Mouse (Mus musculus) forebrain, embryonic 15.5 days (tissue): Measurements from ENCODE around the gene Arpp19. TPM values are rescaled to one million over a fixed set of nuclear protein-coding genes. Genes with fewer than 3 reads are reported as not detected.

ENCODE experiments used
- ATAC-seq: fragments of 200-750 bp; cut with Nextera tagmentation; replicated peaks from 2 replicates; pipeline ENCODE4 v1.8.0; 2017; ENCODE audit warnings: mild to moderate bottlenecking, moderate TSS enrichment, moderate library complexity
- H3K27ac ChIP-seq: fragments of 300-500 bp; sonication (generic); replicated peaks from 2 replicates; pipeline ENCODE4 v1.5.1; 2015; ENCODE audit warnings: mild to moderate bottlenecking, inconsistent platforms
- H3K27me3 ChIP-seq: fragments of 300-500 bp; sonication (generic); 2 replicates; pipeline ENCODE4 v1.6.1; 2015; ENCODE audit warnings: inconsistent platforms
- H3K36me3 ChIP-seq: fragments of 300-500 bp; sonication (generic); 2 replicates; pipeline ENCODE4 v1.6.1; 2015; ENCODE audit warnings: mild to moderate bottlenecking, inconsistent platforms
- H3K4me1 ChIP-seq: fragments of 300-500 bp; sonication (generic); 2 replicates; pipeline ENCODE4 v1.6.1; 2015; ENCODE audit warnings: inconsistent platforms
- H3K4me2 ChIP-seq: fragments of 300-500 bp; sonication (generic); replicated peaks from 2 replicates; pipeline ENCODE4 v1.6.1; 2015; ENCODE audit warnings: mild to moderate bottlenecking, inconsistent platforms
- H3K4me3 ChIP-seq: fragments of 300-500 bp; sonication (generic); 2 replicates; pipeline ENCODE4 v1.5.1; 2015; ENCODE audit warnings: mild to moderate bottlenecking, inconsistent platforms
- H3K9ac ChIP-seq: fragments of 300-500 bp; sonication (generic); replicated peaks from 2 replicates; pipeline ENCODE4 v1.6.1; 2015; ENCODE audit warnings: mild to moderate bottlenecking, inconsistent platforms
- H3K9me3 ChIP-seq: fragments of 300-500 bp; sonication (generic); 2 replicates; pipeline ENCODE4 v1.6.1; 2016; ENCODE audit warnings: inconsistent platforms
- WGBS: fragments of 180-500 bp; shearing (Covaris S2); methylation state at CpG from one replicate; pipeline ENCODE4 v1.1.7; 2015; ENCODE audit warnings: mixed read lengths; 5-methylcytosine and 5-hydroxymethylcytosine counted together
- polyA plus RNA-seq: library from polyadenylated mRNA; unstranded; fragments of >200 nt; fragmentation: Nextera tagmentation; extraction: Ambion mirVana; gene quantifications from 2 replicates; pipeline ENCODE4 v1.2.1, GENCODE M21; 2015

Gene Arpp19
- polyA plus RNA-seq, 1 experiment from 2014 or later, result 230 TPM

GRCm38 (mm10) chr9:75019592-75019991, 17.8 kb upstream of the Arpp19 start:
- H3K4me3 ChIP-seq, result no peak overlapping the region
- no peak overlapping the region for H3K4me2 ChIP-seq
- H3K4me1 ChIP-seq, result no peaks in the 10 kb centered on the region
- H3K9me3 ChIP-seq, result no peaks in the 10 kb centered on the region
- no peak for ATAC-seq
- WGBS, result 92% methylated on average over 3 of the region's 3 CpGs
- H3K9ac ChIP-seq, result no peak overlapping the region
- H3K36me3 ChIP-seq, result peaks cover 68% of the 10 kb centered on the region
- H3K27ac ChIP-seq, result no peak overlapping the region
- H3K27me3 ChIP-seq, result no peaks in the 10 kb centered on the region

GRCm38 (mm10) chr9:75020561-75020960, 16.9 kb upstream of the Arpp19 start:
- H3K4me2 ChIP-seq, result no peak overlapping the region
- no peak overlapping the region for H3K9ac ChIP-seq
- no peaks in the 10 kb centered on the region for H3K27me3 ChIP-seq
- 88% methylated on average over 4 of the region's 4 CpGs for WGBS
- no peak overlapping the region for H3K4me3 ChIP-seq
- H3K36me3 ChIP-seq, result peaks cover 61% of the 10 kb centered on the region
- H3K27ac ChIP-seq, result no peak overlapping the region
- no peaks in the 10 kb centered on the region for H3K4me1 ChIP-seq
- ATAC-seq, result no peak
- no peaks in the 10 kb centered on the region for H3K9me3 ChIP-seq

- no peak overlapping the region for H3K4me2 ChIP-seq
- H3K27me3 ChIP-seq, result no peaks in the 10 kb centered on the region
- ATAC-seq, result no peak
- no peak overlapping the region for H3K9ac ChIP-seq
- WGBS, result 92% methylated on average over 7 of the region's 7 CpGs
- no peaks in the 10 kb centered on the region for H3K9me3 ChIP-seq
- H3K27ac ChIP-seq, result no peak overlapping the region
- no peak overlapping the region for H3K4me3 ChIP-seq
- H3K4me1 ChIP-seq, result no peaks in the 10 kb centered on the region
- peaks cover 58% of the 10 kb centered on the region for H3K36me3 ChIP-seq
Measured at GRCm38 (mm10) chr9:75022546-75022945, 14.9 kb upstream of the Arpp19 start.

GRCm38 (mm10) chr9:75023150-75023894, 14.1 kb upstream of the Arpp19 start:
- Histone ChIP-seq H3K36me3 (peaks cover 58% of the 10 kb centered on the region), H3K27ac (no peak overlapping the region), H3K4me2 (no peak overlapping the region), H3K9me3 (no peaks in the 10 kb centered on the region), H3K4me1 (no peaks in the 10 kb centered on the region), H3K9ac (no peak overlapping the region), H3K27me3 (no peaks in the 10 kb centered on the region), H3K4me3 (no peak overlapping the region)
- no peak for ATAC-seq
- WGBS, result 84% methylated on average over 5 of the region's 5 CpGs

- no peak overlapping the region for H3K27ac ChIP-seq
- no peaks in the 10 kb centered on the region for H3K27me3 ChIP-seq
- no peaks in the 10 kb centered on the region for H3K4me1 ChIP-seq
- H3K4me3 ChIP-seq, result no peak overlapping the region
- no peaks in the 10 kb centered on the region for H3K9me3 ChIP-seq
- no peak for ATAC-seq
- peaks cover 54% of the 10 kb centered on the region for H3K36me3 ChIP-seq
- no peak overlapping the region for H3K4me2 ChIP-seq
- H3K9ac ChIP-seq, result no peak overlapping the region
- WGBS, result 78% methylated on average over 7 of the region's 7 CpGs
Measured at GRCm38 (mm10) chr9:75024089-75024488, 13.3 kb upstream of the Arpp19 start.

GRCm38 (mm10) chr9:75025689-75026088, 11.7 kb upstream of the Arpp19 start:
- Histone ChIP-seq H3K27me3 (no peaks in the 10 kb centered on the region), H3K36me3 (peaks cover 39% of the 10 kb centered on the region)
- ATAC-seq, result no peak

DNA sequence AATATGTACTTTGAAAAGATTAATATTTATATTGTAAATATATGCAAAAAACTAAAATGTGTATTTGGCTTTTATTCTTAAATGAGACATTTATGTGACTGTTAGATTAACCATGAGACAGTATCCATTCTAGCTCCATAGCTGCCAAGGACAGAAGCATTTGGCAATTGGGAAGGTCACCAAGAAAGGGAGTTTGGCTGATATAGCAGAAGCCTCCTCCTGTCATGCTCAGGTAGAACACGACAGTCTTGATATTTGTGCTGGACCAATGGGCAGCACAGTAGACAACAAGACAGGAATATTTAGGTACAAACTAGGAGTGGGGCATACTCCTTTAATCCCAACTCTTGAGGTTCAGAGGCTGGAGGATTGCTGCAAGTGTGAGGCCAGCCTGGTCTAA, 5.0 kb upstream of the Arpp19 start:
- ATAC-seq, result no peak

More at GRCm38 (mm10) chr9:75025689-75026088, 11.7 kb upstream of the Arpp19 start:
- Histone ChIP-seq H3K27ac (no peak overlapping the region), H3K4me3 (no peak overlapping the region), H3K9ac (no peak overlapping the region), H3K4me1 (no peaks in the 10 kb centered on the region), H3K9me3 (no peaks in the 10 kb centered on the region), H3K4me2 (no peak overlapping the region)
- WGBS, result 63% methylated on average over 6 of the region's 6 CpGs

DNA sequence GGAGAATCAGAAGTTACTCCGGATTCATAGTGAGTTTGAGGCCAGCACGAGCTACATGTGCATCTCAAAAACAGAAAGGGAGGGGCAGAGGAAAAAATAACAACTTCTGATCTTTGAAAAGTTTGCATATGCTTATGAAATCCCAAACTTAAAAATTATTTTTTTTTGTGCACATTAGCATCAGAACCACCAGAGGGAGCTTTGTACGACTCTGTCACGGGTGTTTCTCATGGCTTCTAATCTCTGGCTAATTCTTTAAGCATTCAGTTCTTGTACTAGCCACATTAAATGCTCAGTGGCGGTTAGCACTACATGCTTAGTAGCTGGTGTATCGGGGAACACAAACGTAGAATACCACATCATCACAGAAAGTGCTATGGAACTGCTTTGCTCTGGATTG, 4.3 kb upstream of the Arpp19 start:
- WGBS, result 44% methylated on average over 7 of the region's 7 CpGs
- H3K9ac ChIP-seq, result no peak overlapping the region
- no peak overlapping the region for H3K27ac ChIP-seq
- no peaks in the 10 kb centered on the region for H3K27me3 ChIP-seq
- H3K4me1 ChIP-seq, result peaks cover 2% of the 10 kb centered on the region; the same call in 1 of the 2 replicates
- ATAC-seq, result no peak
- peaks cover 10% of the 10 kb centered on the region; the same call in 1 of the 2 replicates for H3K36me3 ChIP-seq
- H3K4me3 ChIP-seq, result no peak overlapping the region
- no peak overlapping the region for H3K4me2 ChIP-seq
- H3K9me3 ChIP-seq, result no peaks in the 10 kb centered on the region

More for the DNA sequence above, 5.0 kb upstream of the Arpp19 start:
- Histone ChIP-seq H3K9me3 (no peaks in the 10 kb centered on the region), H3K4me2 (no peak overlapping the region), H3K27ac (no peak overlapping the region), H3K4me1 (peaks cover 2% of the 10 kb centered on the region; the same call in 1 of the 2 replicates), H3K9ac (no peak overlapping the region), H3K27me3 (no peaks in the 10 kb centered on the region), H3K4me3 (no peak overlapping the region), H3K36me3 (peaks cover 15% of the 10 kb centered on the region)
- WGBS, result 89% methylated on average over 1 of the region's 1 CpGs

DNA sequence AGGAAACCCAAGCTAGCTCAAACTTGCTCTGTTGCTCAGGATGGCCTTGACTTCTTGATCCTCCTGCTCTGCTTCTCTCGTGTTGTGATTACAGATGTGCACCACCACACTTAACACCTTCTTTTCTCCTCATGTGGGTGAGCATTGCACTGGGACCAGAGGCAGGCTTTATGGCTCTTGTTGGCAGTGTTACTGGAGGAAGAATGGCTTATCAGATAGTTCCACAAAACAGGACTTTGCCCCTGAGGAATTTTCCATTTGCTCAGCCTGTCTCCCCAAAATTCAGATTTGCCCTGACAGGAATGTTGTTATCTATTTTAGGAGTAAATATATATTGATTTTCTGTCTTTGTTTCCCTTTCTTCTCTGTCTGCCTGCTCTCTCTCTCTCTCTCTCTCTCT, 2.7 kb upstream of the Arpp19 start:
- 53% methylated on average over 1 of the region's 1 CpGs for WGBS
- H3K4me1 ChIP-seq, result peaks cover 15% of the 10 kb centered on the region
- no peak overlapping the region for H3K27ac ChIP-seq
- H3K27me3 ChIP-seq, result no peaks in the 10 kb centered on the region
- H3K9ac ChIP-seq, result no peak overlapping the region
- H3K9me3 ChIP-seq, result no peaks in the 10 kb centered on the region
- no peak for ATAC-seq
- H3K36me3 ChIP-seq, result peaks cover 6% of the 10 kb centered on the region; the same call in 1 of the 2 replicates
- no peak overlapping the region for H3K4me2 ChIP-seq
- H3K4me3 ChIP-seq, result no peak overlapping the region

GRCm38 (mm10) chr9:75035944-75036343, 1.5 kb upstream of the Arpp19 start:
- H3K9ac ChIP-seq, result no peak overlapping the region
- no peak overlapping the region for H3K4me2 ChIP-seq
- no peak overlapping the region for H3K4me3 ChIP-seq
- 78% methylated on average over 4 of the region's 4 CpGs for WGBS
- H3K36me3 ChIP-seq, result peaks cover 6% of the 10 kb centered on the region; the same call in 1 of the 2 replicates
- no peak for ATAC-seq
- no peaks in the 10 kb centered on the region for H3K27me3 ChIP-seq
- H3K27ac ChIP-seq, result no peak overlapping the region
- H3K4me1 ChIP-seq, result peaks cover 21% of the 10 kb centered on the region
- H3K9me3 ChIP-seq, result no peaks in the 10 kb centered on the region

GRCm38 (mm10) chr9:75038357-75038688, 909 bp downstream of the Arpp19 start:
- Histone ChIP-seq H3K4me2 (peak overlapping the region; percentile 67), H3K9me3 (no peaks in the 10 kb centered on the region), H3K27ac (peak overlapping the region; percentile 83; the same call in 1 of the 2 replicates), H3K4me1 (peaks cover 21% of the 10 kb centered on the region), H3K4me3 (peak overlapping the region; percentile 96), H3K27me3 (no peaks in the 10 kb centered on the region), H3K36me3 (no peaks in the 10 kb centered on the region; the same call in 1 of the 2 replicates), H3K9ac (peak overlapping the region; percentile 92)
- WGBS, result under 1% methylated on average over 10 of the region's 10 CpGs
- no peak for ATAC-seq

DNA sequence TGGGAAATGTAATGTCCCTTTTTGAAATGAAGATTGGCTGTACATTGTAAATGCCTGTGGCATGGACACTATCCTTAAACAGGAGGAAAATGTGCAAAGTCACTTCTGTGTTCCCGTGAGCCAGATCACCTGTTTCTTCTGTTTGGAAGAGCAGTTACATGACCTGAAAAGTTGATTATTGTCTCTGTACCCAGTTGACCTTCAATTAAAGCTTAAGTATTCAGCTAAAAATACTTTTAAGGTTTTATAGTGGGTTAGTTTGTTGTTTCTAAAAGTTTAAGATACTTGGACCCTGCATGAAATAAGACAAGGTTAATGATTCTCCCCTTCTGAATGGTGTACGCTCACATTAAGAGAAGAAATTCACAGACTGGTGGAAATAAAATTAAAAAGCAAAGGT, 3.2 kb downstream of the Arpp19 start:
- Histone ChIP-seq H3K9ac (no peak overlapping the region), H3K4me2 (no peak overlapping the region), H3K9me3 (no peaks in the 10 kb centered on the region), H3K36me3 (peaks cover 4% of the 10 kb centered on the region; the same call in 1 of the 2 replicates), H3K27me3 (no peaks in the 10 kb centered on the region), H3K27ac (no peak overlapping the region), H3K4me1 (peaks cover 21% of the 10 kb centered on the region), H3K4me3 (no peak overlapping the region)
- 91% methylated on average over 2 of the region's 2 CpGs for WGBS
- no peak for ATAC-seq
